Mouse (Mus musculus) heart, embryonic 15.5 days (tissue): ENCODE results near the gene Gm30302. TPM values are rescaled to one million over a fixed set of nuclear protein-coding genes. Genes with fewer than 3 reads are reported as not detected.
A peak's percentile ranks its signal among the peaks of the same experiment; 100 is the strongest.

Source experiments
- ATAC-seq: fragments of 200-750 bp; cut with Nextera tagmentation; replicated peaks from 2 replicates; pipeline ENCODE4 v1.8.0; 2017; ENCODE audit warnings: low read depth, moderate TSS enrichment; ENCODE audit not compliant: insufficient number of reproducible peaks, insufficient read depth, low FRiP score
- H3K27ac ChIP-seq: fragments of 300-500 bp; sonication (generic); 2 replicates; pipeline ENCODE4 v1.5.1; 2015; ENCODE audit warnings: mild to moderate bottlenecking, inconsistent platforms
- H3K27me3 ChIP-seq: fragments of 300-500 bp; sonication (generic); 2 replicates; pipeline ENCODE4 v1.6.1; 2015; ENCODE audit warnings: inconsistent platforms
- H3K36me3 ChIP-seq: fragments of 300-500 bp; sonication (generic); 2 replicates; pipeline ENCODE4 v1.6.1; 2015; ENCODE audit warnings: mild to moderate bottlenecking, inconsistent platforms
- H3K4me1 ChIP-seq: fragments of 300-500 bp; sonication (generic); replicated peaks from 2 replicates; pipeline ENCODE4 v1.6.1; 2015; ENCODE audit warnings: inconsistent platforms
- H3K4me2 ChIP-seq: fragments of 300-500 bp; sonication (generic); 2 replicates; pipeline ENCODE4 v1.6.1; 2015; ENCODE audit warnings: inconsistent platforms, mild to moderate bottlenecking, moderate library complexity
- H3K4me3 ChIP-seq: fragments of 300-500 bp; sonication (generic); 2 replicates; pipeline ENCODE4 v1.5.1; 2015; ENCODE audit warnings: mild to moderate bottlenecking, inconsistent platforms
- H3K9ac ChIP-seq: fragments of 300-500 bp; sonication (generic); 2 replicates; pipeline ENCODE4 v1.6.1; 2015; ENCODE audit warnings: mild to moderate bottlenecking, inconsistent platforms
- H3K9me3 ChIP-seq: fragments of 300-500 bp; sonication (generic); replicated peaks from 2 replicates; pipeline ENCODE4 v1.6.1; 2016; ENCODE audit warnings: inconsistent platforms
- WGBS: fragments of 180-500 bp; shearing (Covaris S2); methylation state at CpG from one replicate; pipeline ENCODE4 v1.1.7; 2015; ENCODE audit warnings: mixed read lengths; 5-methylcytosine and 5-hydroxymethylcytosine counted together
- polyA plus RNA-seq: library from polyadenylated mRNA; unstranded; fragments of >200 nt; fragmentation: Nextera tagmentation; extraction: Ambion mirVana; gene quantifications from 2 replicates; pipeline ENCODE4 v1.2.1, GENCODE M21; 2015

Gene Gm30302
- not detected in 2 replicates for polyA plus RNA-seq

DNA sequence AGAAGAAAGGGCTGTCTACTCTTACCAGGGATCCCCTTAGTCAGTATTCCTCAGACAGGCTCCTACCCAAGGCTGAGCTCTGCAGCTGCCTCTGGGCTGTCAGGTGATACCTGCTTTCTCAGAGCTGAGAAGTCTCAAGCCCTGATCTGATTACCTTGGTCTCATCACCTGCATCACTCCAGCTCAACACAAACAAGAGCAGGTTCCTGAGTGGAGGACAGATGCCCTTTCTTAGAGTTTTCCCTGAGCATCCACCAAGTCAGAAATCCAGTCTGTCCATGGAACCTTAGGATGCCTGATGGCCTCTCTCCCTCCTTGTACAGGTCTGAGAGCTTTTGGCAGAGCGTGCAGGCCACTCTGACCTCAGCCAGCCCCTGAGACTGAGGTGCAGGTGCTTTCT is at the start of gene Gm30302:
Gene Gm30302, minus strand, starts transcription at position 101 of the 400 bp plus-strand sequence.
- Histone ChIP-seq H3K36me3 (no peaks in the 10 kb centered on the region), H3K27ac (no peak within 1 kb of the TSS), H3K9me3 (no peaks in the 10 kb centered on the region), H3K27me3 (no peaks in the 10 kb centered on the region), H3K9ac (no peak within 1 kb of the TSS), H3K4me3 (no peak within 1 kb of the TSS), H3K4me2 (no peak within 1 kb of the TSS), H3K4me1 (no peaks in the 10 kb centered on the region)
- 62% methylated on average over 1 of the region's 1 CpGs for WGBS
- no peak for ATAC-seq

GRCm38 (mm10) chr13:49846751-49847150 is 48.0 kb upstream of the Gm30302 start:
- Histone ChIP-seq H3K4me3 (no peak overlapping the region), H3K4me2 (no peak overlapping the region), H3K9ac (no peak overlapping the region), H3K9me3 (no peaks in the 10 kb centered on the region), H3K4me1 (no peaks in the 10 kb centered on the region; the same call in 1 of the 2 replicates), H3K36me3 (no peaks in the 10 kb centered on the region), H3K27me3 (no peaks in the 10 kb centered on the region), H3K27ac (no peak overlapping the region)
- peak; percentile 71 for ATAC-seq
- WGBS: 11% methylated on average over 3 of the region's 3 CpGs

- WGBS: 76% methylated on average over 3 of the region's 3 CpGs
- Histone ChIP-seq H3K4me3 (no peak overlapping the region), H3K9ac (no peak overlapping the region), H3K9me3 (no peaks in the 10 kb centered on the region; the same call in 1 of the 2 replicates), H3K27me3 (no peaks in the 10 kb centered on the region), H3K4me2 (no peak overlapping the region), H3K4me1 (no peaks in the 10 kb centered on the region; the same call in 1 of the 2 replicates), H3K36me3 (no peaks in the 10 kb centered on the region), H3K27ac (no peak overlapping the region)
- ATAC-seq: no peak
Measured at GRCm38 (mm10) chr13:49846141-49846540, 47.3 kb upstream of the Gm30302 start.

DNA sequence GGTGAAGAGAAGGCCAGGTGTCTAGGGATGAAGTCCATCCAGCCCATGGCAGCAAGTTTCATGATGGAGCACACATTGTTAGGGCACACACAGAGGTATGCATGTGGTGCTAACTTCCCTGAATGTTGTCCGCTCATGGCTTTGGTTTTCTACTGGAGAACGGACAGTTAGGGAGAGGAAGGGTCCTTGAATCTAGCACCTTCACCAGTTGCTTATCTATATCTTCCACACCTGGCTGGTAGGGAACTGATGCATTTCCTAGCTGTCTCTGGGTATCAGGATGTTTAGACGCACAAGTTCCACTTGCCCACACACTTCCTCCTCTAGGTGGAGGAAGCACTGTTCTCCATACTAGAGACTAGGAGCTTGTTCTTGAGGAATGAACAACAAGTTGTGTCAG is 46.9 kb upstream of the Gm30302 start:
- no peaks in the 10 kb centered on the region; the same call in 1 of the 2 replicates for H3K4me1 ChIP-seq
- H3K9me3 ChIP-seq: no peaks in the 10 kb centered on the region; the same call in 1 of the 2 replicates
- ATAC-seq: no peak
- H3K27ac ChIP-seq: no peak overlapping the region
- H3K9ac ChIP-seq: no peak overlapping the region
- H3K4me2 ChIP-seq: no peak overlapping the region
- H3K4me3 ChIP-seq: no peak overlapping the region
- no peaks in the 10 kb centered on the region for H3K36me3 ChIP-seq
- no peaks in the 10 kb centered on the region for H3K27me3 ChIP-seq
- 85% methylated on average over 3 of the region's 3 CpGs for WGBS

DNA sequence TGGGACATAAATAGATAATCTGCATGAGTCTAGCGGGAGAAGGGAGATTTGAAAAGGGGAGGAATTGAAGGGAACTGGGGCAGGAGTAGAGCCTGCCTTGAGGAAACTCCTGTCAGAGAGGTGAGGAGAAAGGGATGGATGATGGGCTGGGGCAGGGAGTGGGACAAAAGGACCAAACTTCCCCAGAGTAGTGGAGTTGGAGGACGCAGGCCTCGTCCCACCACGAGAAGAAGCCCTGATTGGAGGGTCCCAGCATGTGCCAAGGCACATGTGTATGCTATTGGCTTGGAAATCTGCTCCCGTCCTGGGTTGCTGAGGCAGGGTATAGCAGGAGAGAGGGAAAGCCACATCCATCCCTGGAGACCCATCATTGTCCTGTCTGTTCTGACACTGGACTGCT is 45.3 kb upstream of the Gm30302 start:
- no peaks in the 10 kb centered on the region for H3K27me3 ChIP-seq
- no peaks in the 10 kb centered on the region for H3K36me3 ChIP-seq
- WGBS: 74% methylated on average over 5 of the region's 5 CpGs
- H3K9ac ChIP-seq: no peak overlapping the region
- H3K9me3 ChIP-seq: no peaks in the 10 kb centered on the region; the same call in 1 of the 2 replicates
- ATAC-seq: no peak
- no peaks in the 10 kb centered on the region; the same call in 1 of the 2 replicates for H3K4me1 ChIP-seq
- H3K4me2 ChIP-seq: no peak overlapping the region
- H3K4me3 ChIP-seq: no peak overlapping the region
- H3K27ac ChIP-seq: no peak overlapping the region

- no peak for ATAC-seq
- Histone ChIP-seq H3K4me2 (no peak overlapping the region), H3K4me1 (no peaks in the 10 kb centered on the region), H3K9ac (no peak overlapping the region), H3K27ac (no peak overlapping the region), H3K4me3 (no peak overlapping the region), H3K27me3 (no peaks in the 10 kb centered on the region), H3K9me3 (no peaks in the 10 kb centered on the region; the same call in 1 of the 2 replicates), H3K36me3 (no peaks in the 10 kb centered on the region)
Measured at GRCm38 (mm10) chr13:49841186-49841585, 42.4 kb upstream of the Gm30302 start.

GRCm38 (mm10) chr13:49830355-49830754 is 31.6 kb upstream of the Gm30302 start:
- 71% methylated on average over 3 of the region's 3 CpGs for WGBS
- Histone ChIP-seq H3K36me3 (no peaks in the 10 kb centered on the region), H3K4me1 (no peaks in the 10 kb centered on the region), H3K27me3 (no peaks in the 10 kb centered on the region), H3K9ac (no peak overlapping the region), H3K4me3 (no peak overlapping the region), H3K4me2 (no peak overlapping the region), H3K9me3 (no peaks in the 10 kb centered on the region), H3K27ac (no peak overlapping the region)
- ATAC-seq: no peak

DNA sequence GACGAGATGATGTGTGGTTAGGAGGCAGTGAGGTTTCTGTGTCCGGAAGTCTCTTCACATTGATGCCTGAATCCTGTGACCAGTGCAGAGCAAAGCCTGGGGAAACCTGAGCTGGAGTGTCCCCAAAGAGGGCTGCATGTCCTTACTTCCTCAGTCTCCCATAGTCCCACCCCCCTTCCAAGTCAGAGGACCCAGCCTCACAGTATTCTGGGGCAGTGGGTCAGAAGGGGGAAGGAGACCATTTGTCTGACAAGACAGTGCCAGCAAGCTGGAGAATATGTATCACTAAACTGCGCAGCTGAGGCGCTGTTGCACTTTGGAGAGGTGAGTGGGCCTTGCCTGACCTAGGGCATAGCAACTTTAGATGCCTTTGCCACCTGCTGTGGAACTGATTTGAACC is 26.5 kb upstream of the Gm30302 start:
- no peak overlapping the region for H3K27ac ChIP-seq
- no peaks in the 10 kb centered on the region for H3K4me1 ChIP-seq
- no peaks in the 10 kb centered on the region for H3K9me3 ChIP-seq
- no peak overlapping the region for H3K4me3 ChIP-seq
- no peaks in the 10 kb centered on the region for H3K36me3 ChIP-seq
- no peak overlapping the region for H3K4me2 ChIP-seq
- H3K9ac ChIP-seq: no peak overlapping the region
- no peaks in the 10 kb centered on the region for H3K27me3 ChIP-seq
- ATAC-seq: no peak
- 77% methylated on average over 4 of the region's 4 CpGs for WGBS

DNA sequence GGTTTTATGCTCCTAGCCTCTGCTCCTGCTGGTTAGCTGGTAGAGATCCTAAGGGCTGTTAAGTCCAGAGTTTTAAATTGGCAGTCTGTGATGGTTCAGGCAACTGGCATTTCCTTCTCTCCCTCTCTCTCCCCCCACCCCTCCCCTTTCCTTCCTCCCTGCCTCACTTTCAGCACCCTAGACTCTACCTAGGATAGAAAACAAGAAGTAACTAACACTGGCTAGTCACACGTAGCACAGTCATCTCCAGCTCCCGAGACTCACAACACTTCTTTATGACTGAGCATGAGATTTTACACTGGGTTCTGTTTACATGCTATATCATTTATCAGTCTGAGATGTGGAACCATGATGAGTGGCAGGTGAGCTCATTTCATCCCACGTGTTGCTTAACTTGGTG is 16.2 kb upstream of the Gm30302 start:
- H3K27ac ChIP-seq: no peak overlapping the region
- no peak overlapping the region for H3K4me3 ChIP-seq
- H3K27me3 ChIP-seq: no peaks in the 10 kb centered on the region
- H3K4me1 ChIP-seq: no peaks in the 10 kb centered on the region
- ATAC-seq: no peak
- H3K36me3 ChIP-seq: no peaks in the 10 kb centered on the region
- no peaks in the 10 kb centered on the region for H3K9me3 ChIP-seq
- no peak overlapping the region for H3K4me2 ChIP-seq
- H3K9ac ChIP-seq: no peak overlapping the region
- 80% methylated on average over 3 of the region's 3 CpGs for WGBS

- no peak for ATAC-seq
- Histone ChIP-seq H3K36me3 (no peaks in the 10 kb centered on the region), H3K4me1 (no peaks in the 10 kb centered on the region), H3K4me3 (no peak overlapping the region), H3K27me3 (no peaks in the 10 kb centered on the region), H3K9ac (no peak overlapping the region), H3K27ac (no peak overlapping the region), H3K9me3 (no peaks in the 10 kb centered on the region), H3K4me2 (no peak overlapping the region)
- WGBS: 79% methylated on average over 4 of the region's 4 CpGs
Measured at GRCm38 (mm10) chr13:49814420-49814819, 15.6 kb upstream of the Gm30302 start.

DNA sequence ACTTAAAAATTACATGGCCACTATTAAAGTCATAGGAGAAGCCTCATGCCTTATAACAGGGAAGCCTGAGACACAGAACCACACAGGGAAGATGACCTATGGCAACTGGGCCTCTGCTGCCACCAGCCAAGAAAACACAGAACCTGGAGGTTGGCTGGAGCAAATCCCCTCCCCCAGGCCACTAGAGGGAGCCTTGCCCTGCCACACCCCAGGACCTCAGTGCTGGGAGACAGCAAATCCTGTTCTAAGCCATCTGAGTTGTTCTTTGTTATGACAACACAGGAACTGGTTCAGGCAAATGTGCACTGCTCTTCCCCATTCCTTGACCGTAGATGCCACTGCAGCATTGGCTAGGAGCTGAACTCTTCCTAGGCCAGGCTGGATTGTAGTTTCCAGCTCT is 8.3 kb upstream of the Gm30302 start:
- Histone ChIP-seq H3K4me1 (no peaks in the 10 kb centered on the region), H3K9me3 (no peaks in the 10 kb centered on the region), H3K4me3 (no peak overlapping the region), H3K9ac (no peak overlapping the region), H3K4me2 (no peak overlapping the region), H3K27me3 (no peaks in the 10 kb centered on the region), H3K36me3 (no peaks in the 10 kb centered on the region), H3K27ac (no peak overlapping the region)
- no peak for ATAC-seq
- 69% methylated on average over 1 of the region's 1 CpGs for WGBS

- ATAC-seq: peak; percentile 65
- Histone ChIP-seq H3K9me3 (no peaks in the 10 kb centered on the region), H3K27me3 (no peaks in the 10 kb centered on the region), H3K4me1 (peaks cover 5% of the 10 kb centered on the region), H3K4me3 (no peak overlapping the region), H3K27ac (peak overlapping the region; percentile 52), H3K4me2 (no peak overlapping the region), H3K36me3 (no peaks in the 10 kb centered on the region), H3K9ac (no peak overlapping the region)
- 33% methylated on average over 5 of the region's 5 CpGs for WGBS
Measured at GRCm38 (mm10) chr13:49788563-49789393, 10.0 kb downstream of the Gm30302 start.
